Mouse (Mus musculus) ES-Bruce4 (cell line): ENCODE measurements around the gene Agpat4. TPM values are rescaled to one million over a fixed set of nuclear protein-coding genes. Genes with fewer than 3 reads are reported as not detected.

Experiments
- H3K27ac ChIP-seq: 2 replicates; pipeline ENCODE4 v1.5.1; 2012; ENCODE audit warnings: low read length, inconsistent platforms; ENCODE audit not compliant: insufficient read depth
- H3K27me3 ChIP-seq: 2 replicates; pipeline ENCODE4 v1.6.1; 2012; ENCODE audit warnings: mild to moderate bottlenecking, low read length, inconsistent platforms; ENCODE audit not compliant: control insufficient read depth, poor library complexity, insufficient read depth, severe bottlenecking
- H3K36me3 ChIP-seq: 2 replicates; pipeline ENCODE4 v1.6.1; 2012; ENCODE audit warnings: inconsistent platforms, mild to moderate bottlenecking, low read length, moderate library complexity; ENCODE audit not compliant: control insufficient read depth, poor library complexity, insufficient read depth, severe bottlenecking
- H3K4me1 ChIP-seq: one replicate; pipeline ENCODE4 v1.8.1; 2011; ENCODE audit warnings: low read length; ENCODE audit not compliant: control insufficient read depth, insufficient read depth
- H3K4me3 ChIP-seq: 2 replicates; pipeline ENCODE4 v1.5.1; 2011; ENCODE audit warnings: low read depth, mild to moderate bottlenecking, low read length
- H3K9ac ChIP-seq: 2 replicates; pipeline ENCODE4 v1.6.1; 2012; ENCODE audit warnings: low read depth, mild to moderate bottlenecking, inconsistent platforms; ENCODE audit not compliant: poor library complexity, severe bottlenecking
- H3K9me3 ChIP-seq: replicated peaks from 2 replicates; pipeline ENCODE4 v1.6.1; 2012; ENCODE audit warnings: mild to moderate bottlenecking, low read length, inconsistent platforms; ENCODE audit not compliant: control insufficient read depth, poor library complexity, insufficient read depth, severe bottlenecking
- CTCF ChIP-seq: IDR thresholded peaks from one replicate; pipeline ENCODE4 v1.8.1; 2011; ENCODE audit warnings: low read depth, low read length
- EP300 ChIP-seq: IDR thresholded peaks from 2 replicates; pipeline ENCODE4 v1.6.1; 2011; ENCODE audit warnings: low read depth, low read length; ENCODE audit not compliant: insufficient read depth
- POLR2A ChIP-seq: IDR thresholded peaks from one replicate; pipeline ENCODE4 v1.8.1; 2011; ENCODE audit warnings: low read length; ENCODE audit not compliant: insufficient read depth
- polyA plus RNA-seq: library from polyadenylated mRNA; stranded (reverse); fragments of >200 nt; gene quantifications from 2 replicates; pipeline ENCODE4 v1.2.4, GENCODE M21; 2011; ENCODE audit warnings: low read depth; ENCODE audit not compliant: missing spikeins, insufficient read depth, insufficient read length

Agpat4 gene
- polyA plus RNA-seq, 1 experiment = 80.4 TPM

DNA sequence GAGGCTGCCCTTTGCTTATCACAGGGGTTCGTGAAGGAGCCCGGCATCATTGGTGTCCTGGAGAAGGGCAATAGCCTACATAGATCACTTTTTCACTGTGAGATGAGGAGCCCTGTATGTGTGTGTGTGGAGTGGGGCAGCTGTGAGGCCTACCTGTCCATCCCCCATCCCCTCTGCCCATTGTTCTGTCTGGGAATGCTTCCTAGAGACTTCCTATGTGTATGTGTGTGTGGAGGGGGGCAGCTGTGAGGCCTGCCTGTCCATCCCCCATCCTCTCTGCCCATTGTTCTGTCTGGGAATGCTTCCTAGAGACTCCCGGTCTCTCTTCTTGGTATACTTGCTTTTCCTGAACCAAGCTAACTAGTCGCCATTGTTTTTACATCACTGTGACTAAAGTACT is 8.6 kb downstream of the Agpat4 start:
- H3K27me3 ChIP-seq = no peaks in the 10 kb centered on the region
- H3K27ac ChIP-seq = no peak overlapping the region
- no peak overlapping the region for H3K4me3 ChIP-seq
- no peaks in the 10 kb centered on the region for H3K9me3 ChIP-seq
- H3K36me3 ChIP-seq = peaks cover 11% of the 10 kb centered on the region
- TF ChIP-seq EP300 (no peak), POLR2A (no peak), CTCF (no peak)
- H3K9ac ChIP-seq = no peak overlapping the region
- H3K4me1 ChIP-seq = peaks cover 6% of the 10 kb centered on the region

DNA sequence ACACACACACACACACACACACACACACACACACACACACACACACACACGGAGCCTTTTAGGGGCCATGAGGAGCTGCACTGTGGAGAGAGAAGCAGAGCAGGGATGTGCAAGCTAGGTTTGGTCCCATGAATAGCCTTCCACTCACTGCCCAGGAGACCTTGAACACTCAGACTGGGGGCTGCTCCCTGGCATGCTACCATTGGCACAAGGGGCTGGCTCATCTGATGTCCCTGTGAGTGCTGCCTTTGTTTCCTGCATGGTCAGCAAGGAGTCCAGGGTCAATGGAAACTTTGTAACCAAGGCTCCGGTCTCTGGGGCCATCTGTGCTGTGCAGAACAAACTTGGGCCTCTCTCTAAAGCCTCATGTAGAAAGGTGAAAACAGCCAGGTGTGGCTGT is 10.5 kb downstream of the Agpat4 start:
- Histone ChIP-seq H3K9ac (no peak overlapping the region), H3K4me1 (peaks cover 3% of the 10 kb centered on the region), H3K27ac (no peak overlapping the region), H3K36me3 (peaks cover 11% of the 10 kb centered on the region; the same call in 1 of the 2 replicates), H3K27me3 (no peaks in the 10 kb centered on the region), H3K9me3 (no peaks in the 10 kb centered on the region), H3K4me3 (no peak overlapping the region)
- no peak for TF ChIP-seq EP300

GRCm38 (mm10) chr17:12131171-12131570 is 12.7 kb downstream of the Agpat4 start:
- no peak for TF ChIP-seq POLR2A
- TF ChIP-seq CTCF = no peak
- TF ChIP-seq EP300 = no peak
- no peak overlapping the region for H3K9ac ChIP-seq
- no peaks in the 10 kb centered on the region for H3K27me3 ChIP-seq
- H3K4me3 ChIP-seq = no peak overlapping the region
- no peaks in the 10 kb centered on the region for H3K36me3 ChIP-seq
- H3K9me3 ChIP-seq = no peaks in the 10 kb centered on the region
- H3K4me1 ChIP-seq = no peaks in the 10 kb centered on the region
- no peak overlapping the region for H3K27ac ChIP-seq

- H3K4me1 ChIP-seq = no peaks in the 10 kb centered on the region
- no peak overlapping the region for H3K27ac ChIP-seq
- H3K27me3 ChIP-seq = no peaks in the 10 kb centered on the region
- no peaks in the 10 kb centered on the region for H3K36me3 ChIP-seq
- no peaks in the 10 kb centered on the region for H3K9me3 ChIP-seq
- no peak for TF ChIP-seq CTCF
- TF ChIP-seq EP300 = no peak
- no peak overlapping the region for H3K4me3 ChIP-seq
- no peak overlapping the region for H3K9ac ChIP-seq
These were observed 13.1 kb downstream of the Agpat4 start for GRCm38 (mm10) chr17:12131581-12131980.

- H3K4me3 ChIP-seq = no peak overlapping the region
- H3K27me3 ChIP-seq = no peaks in the 10 kb centered on the region
- H3K4me1 ChIP-seq = no peaks in the 10 kb centered on the region
- no peak overlapping the region for H3K9ac ChIP-seq
- H3K9me3 ChIP-seq = no peaks in the 10 kb centered on the region
- H3K36me3 ChIP-seq = no peaks in the 10 kb centered on the region
- H3K27ac ChIP-seq = no peak overlapping the region
- TF ChIP-seq EP300 (no peak), CTCF (no peak), POLR2A (no peak)
These were observed 14.4 kb downstream of the Agpat4 start for GRCm38 (mm10) chr17:12132904-12133303.

GRCm38 (mm10) chr17:12133985-12134384 is 15.5 kb downstream of the Agpat4 start:
- H3K27me3 ChIP-seq = no peaks in the 10 kb centered on the region
- no peaks in the 10 kb centered on the region for H3K36me3 ChIP-seq
- no peaks in the 10 kb centered on the region for H3K9me3 ChIP-seq
- no peak for TF ChIP-seq POLR2A
- no peak for TF ChIP-seq EP300
- TF ChIP-seq CTCF = no peak
- no peaks in the 10 kb centered on the region for H3K4me1 ChIP-seq
- no peak overlapping the region for H3K27ac ChIP-seq
- H3K4me3 ChIP-seq = no peak overlapping the region
- H3K9ac ChIP-seq = no peak overlapping the region
